Mouse (Mus musculus): ENCODE results near the gene Siglec1. TPM values are rescaled to one million over a fixed set of nuclear protein-coding genes. Genes with fewer than 3 reads are reported as not detected.
"Not testable (repeated sequence)": the region's sequence is repeated elsewhere in the genome, so short reads cannot be mapped to it uniquely, and the experiment has no call there.

Gene Siglec1
- polyA plus RNA-seq, 1 experiment from 2014 or later, result 0.13 TPM

DNA sequence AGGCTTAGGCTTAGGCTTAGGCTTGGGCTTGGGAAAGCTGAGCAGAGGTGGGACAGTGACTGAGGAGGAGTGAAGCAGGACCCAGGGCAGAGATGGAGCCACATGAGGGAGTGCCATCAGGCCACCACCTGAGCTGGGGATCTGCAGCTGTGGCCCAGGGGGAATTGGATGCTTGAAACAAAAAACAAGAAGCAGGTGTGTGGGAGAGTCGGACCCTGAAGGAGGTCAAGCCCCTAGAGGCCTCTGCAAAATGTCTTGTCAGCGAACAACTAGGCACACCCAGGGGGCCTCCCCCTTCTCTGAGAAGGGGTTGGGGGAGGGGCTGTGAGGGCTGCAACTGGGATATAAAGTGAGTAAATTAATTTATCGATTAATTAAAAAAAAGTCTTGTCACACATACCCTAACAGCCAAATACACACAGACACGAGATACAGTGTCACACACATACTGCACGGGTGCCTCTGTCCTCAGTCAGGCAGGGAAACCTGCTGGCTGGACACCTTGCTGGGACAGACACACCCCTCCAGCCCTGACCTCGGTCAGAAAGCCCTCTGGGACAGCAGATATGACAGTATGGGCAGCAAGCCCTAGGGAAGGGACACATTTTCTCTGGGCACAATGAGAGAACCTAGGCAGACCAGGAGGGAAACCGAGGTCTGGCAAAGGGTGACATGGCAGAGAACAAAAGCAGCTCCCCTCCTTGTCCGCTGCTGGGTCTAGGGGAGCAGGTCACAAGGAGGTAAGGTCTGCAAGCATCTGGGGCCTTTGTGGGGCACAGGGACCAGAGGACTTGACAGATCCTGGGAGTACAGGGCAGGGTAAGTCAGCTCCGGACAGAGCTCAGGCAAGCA lies 39.6 kb upstream of the Siglec1 start:
- H3K4me2 ChIP-seq, result 0 out of 2 replicates have a peak overlapping the region, but pooled peaks have one; percentile 70

DNA sequence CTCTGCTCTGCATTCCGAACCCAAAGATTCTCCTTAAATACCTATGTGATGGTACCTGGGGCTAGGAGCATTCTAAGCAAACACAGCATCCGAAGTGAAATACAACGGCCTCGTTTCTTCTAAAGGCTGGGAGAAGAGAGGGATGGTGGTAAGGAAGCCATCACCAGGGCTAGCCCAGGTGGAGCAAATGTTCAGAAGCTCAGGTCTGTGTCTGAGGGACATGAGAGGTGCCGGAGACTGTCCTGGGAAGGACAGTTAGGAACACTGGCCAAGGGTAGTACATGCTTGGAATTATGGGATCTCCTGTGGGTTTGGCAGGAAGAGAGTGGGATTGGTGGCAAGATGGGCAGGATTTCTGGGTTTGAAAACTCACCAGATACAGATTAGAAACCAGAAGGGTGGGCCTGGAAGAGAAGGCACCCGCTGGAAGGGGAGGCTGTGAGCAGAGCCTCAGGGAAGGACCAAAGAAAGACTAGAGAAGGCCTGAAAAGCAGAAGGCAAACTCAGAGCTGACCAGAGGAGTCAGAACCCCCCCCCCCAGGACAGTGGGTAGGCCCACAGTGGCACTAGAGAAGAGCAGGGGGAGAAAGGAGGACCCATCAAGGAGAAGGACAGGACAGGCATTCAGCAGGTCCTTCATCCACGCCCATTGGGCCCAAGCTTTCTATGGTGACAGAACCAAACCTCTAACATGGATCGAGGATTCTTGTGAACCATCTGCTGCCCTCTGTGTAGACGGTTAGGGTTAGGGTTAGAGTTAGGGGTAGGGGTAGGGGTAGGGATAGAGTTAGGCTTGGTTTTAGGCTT lies 38.8 kb upstream of the Siglec1 start:
- Histone ChIP-seq H3K27me3 (no peaks in the 10 kb centered on the region), H3K9ac (no peak overlapping the region; the same call in 1 of the 2 replicates), H3K27ac (replicated peaks) (no peak overlapping the region), H3K4me3 (no peak overlapping the region), H3K9me3 (no peaks in the 10 kb centered on the region), H3K36me3 (no peaks in the 10 kb centered on the region), H3K4me1 (replicated peaks) (peaks cover 17% of the 10 kb centered on the region), H3K4me2 (no peak overlapping the region)
- ATAC-seq (ENCODE audit: low read depth), result no peak
- WGBS, result 88% methylated on average over 9 of the region's 9 CpGs

More for the DNA sequence above, 39.6 kb upstream of the Siglec1 start:
- 50% methylated on average over 9 of the region's 9 CpGs for WGBS
- Histone ChIP-seq H3K4me1 (replicated peaks) (peaks cover 17% of the 10 kb centered on the region), H3K36me3 (no peaks in the 10 kb centered on the region), H3K9me3 (no peaks in the 10 kb centered on the region), H3K4me3 (no peak overlapping the region), H3K9ac (no peak overlapping the region; the same call in 1 of the 2 replicates), H3K27ac (replicated peaks) (no peak overlapping the region), H3K27me3 (no peaks in the 10 kb centered on the region)
- no peak for ATAC-seq (ENCODE audit: low read depth)

DNA sequence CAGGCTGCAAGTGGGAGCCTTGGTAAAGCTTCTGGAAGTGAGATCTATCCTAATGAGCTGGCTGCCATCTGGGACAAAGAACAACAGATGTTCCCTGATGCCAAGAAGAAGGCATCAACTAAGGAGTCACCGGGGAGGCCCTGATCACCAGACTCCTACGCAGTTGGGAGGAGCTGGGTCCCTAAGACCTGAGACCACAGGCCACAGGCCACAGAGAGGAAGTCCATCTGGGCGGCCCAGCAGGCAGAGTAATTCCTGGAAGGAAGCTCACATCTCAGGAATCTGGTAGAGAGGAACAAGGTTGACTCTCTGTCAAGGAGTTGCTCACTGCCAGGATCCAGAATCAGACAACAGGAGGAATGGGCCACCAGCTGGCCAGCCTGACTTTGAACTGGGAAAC lies 37.6 kb upstream of the Siglec1 start:
- Histone ChIP-seq H3K4me2 (no peak overlapping the region), H3K36me3 (no peaks in the 10 kb centered on the region), H3K9me3 (no peaks in the 10 kb centered on the region), H3K9ac (no peak overlapping the region), H3K27ac (replicated peaks) (no peak overlapping the region), H3K4me1 (replicated peaks) (peaks cover 17% of the 10 kb centered on the region), H3K27me3 (no peaks in the 10 kb centered on the region), H3K4me3 (no peak overlapping the region)
- 69% methylated on average over 3 of the region's 3 CpGs for WGBS
- no peak for ATAC-seq (ENCODE audit: low read depth)

DNA sequence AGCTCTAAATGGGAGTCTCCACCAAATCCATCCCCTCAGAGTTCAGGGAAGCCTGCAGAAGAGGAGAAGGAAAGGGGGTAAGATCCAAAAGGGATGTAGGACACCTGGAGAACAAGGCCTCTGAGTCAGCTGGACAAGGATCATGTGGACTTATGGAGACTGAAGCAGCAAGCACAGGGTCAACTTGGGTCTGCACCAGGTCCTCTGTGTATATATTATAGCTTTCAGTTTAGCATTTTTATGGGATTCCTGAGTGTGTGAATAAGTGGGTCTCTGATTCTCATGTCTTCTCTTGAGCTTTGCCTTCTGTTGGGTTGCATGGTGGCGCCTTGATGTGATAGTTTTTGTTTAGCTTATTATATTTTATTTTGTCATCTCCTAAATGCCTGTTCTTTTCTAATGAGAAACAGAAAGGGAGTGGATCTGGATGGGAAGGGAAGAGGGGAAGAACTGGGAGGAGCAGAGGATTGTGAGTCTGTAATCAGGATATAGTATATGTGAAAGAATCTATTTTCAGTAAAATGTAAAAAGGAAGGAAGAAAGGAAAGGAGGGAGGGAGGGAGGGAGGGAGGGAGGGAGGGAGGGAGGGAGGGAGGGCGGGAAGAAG lies 32.5 kb upstream of the Siglec1 start:
- no peaks in the 10 kb centered on the region for H3K27me3 ChIP-seq
- no peak for ATAC-seq (ENCODE audit: low read depth)
- H3K4me1 ChIP-seq (replicated peaks), result no peaks in the 10 kb centered on the region
- H3K4me2 ChIP-seq, result no peak overlapping the region
- H3K9ac ChIP-seq, result no peak overlapping the region
- no peak overlapping the region for H3K4me3 ChIP-seq
- H3K27ac ChIP-seq (replicated peaks), result no peak overlapping the region
- H3K9me3 ChIP-seq, result no peaks in the 10 kb centered on the region
- 82% methylated on average over 2 of the region's 2 CpGs for WGBS
- no peaks in the 10 kb centered on the region for H3K36me3 ChIP-seq

DNA sequence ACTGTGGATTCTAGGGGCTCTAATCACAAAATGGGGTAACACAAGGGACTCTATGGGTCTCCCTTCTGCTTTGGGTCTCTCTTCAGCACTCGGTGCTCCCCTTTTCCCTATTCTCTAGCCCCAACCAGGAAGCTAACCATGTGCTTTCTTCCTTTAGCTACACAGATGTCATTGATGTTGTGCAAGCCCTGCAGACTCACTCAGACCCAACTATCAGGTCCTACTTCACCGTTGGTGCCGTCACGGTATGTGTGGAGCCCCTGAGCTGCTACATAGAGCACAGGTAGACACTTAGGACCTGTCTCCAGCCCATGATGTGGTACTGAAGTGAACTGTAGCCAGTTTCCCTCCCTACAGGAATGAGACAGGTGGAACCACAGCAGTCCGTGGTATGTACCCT lies 19.4 kb upstream of the Siglec1 start:
- H3K27ac ChIP-seq (replicated peaks), result no peak overlapping the region
- H3K36me3 ChIP-seq, result no peaks in the 10 kb centered on the region
- no peak overlapping the region for H3K9ac ChIP-seq
- H3K4me1 ChIP-seq (replicated peaks), result no peaks in the 10 kb centered on the region
- WGBS, result 92% methylated on average over 5 of the region's 5 CpGs
- no peaks in the 10 kb centered on the region for H3K27me3 ChIP-seq
- no peak for ATAC-seq (ENCODE audit: low read depth)
- no peaks in the 10 kb centered on the region for H3K9me3 ChIP-seq
- no peak overlapping the region for H3K4me3 ChIP-seq
- H3K4me2 ChIP-seq, result no peak overlapping the region

DNA sequence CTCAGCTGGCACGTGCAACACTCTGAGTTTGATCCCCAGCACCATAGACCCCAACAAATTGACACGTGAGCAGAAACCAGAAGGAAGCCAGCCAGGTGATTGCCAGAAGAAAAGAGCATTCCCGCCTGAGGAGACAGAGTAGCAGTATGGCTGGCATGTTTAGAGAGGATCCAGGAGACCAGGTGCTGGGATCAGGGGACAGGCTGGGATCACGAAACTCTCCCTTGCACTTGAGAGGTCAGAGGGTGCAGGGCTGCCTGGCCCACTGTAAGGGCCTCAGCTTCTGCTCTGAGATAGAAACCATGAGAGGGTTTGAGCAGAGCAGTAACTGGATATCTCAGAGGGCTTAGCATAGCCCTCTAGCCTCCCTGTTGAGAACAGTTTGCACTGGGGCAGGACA lies 18.5 kb upstream of the Siglec1 start:
- not testable (repeated sequence) for H3K36me3 ChIP-seq; H3K4me3 ChIP-seq; ATAC-seq (ENCODE audit: low read depth); H3K9me3 ChIP-seq; H3K9ac ChIP-seq; H3K27ac ChIP-seq (replicated peaks); H3K27me3 ChIP-seq; H3K4me1 ChIP-seq (replicated peaks); H3K4me2 ChIP-seq
- 77% methylated on average over 4 of the region's 4 CpGs for WGBS

DNA sequence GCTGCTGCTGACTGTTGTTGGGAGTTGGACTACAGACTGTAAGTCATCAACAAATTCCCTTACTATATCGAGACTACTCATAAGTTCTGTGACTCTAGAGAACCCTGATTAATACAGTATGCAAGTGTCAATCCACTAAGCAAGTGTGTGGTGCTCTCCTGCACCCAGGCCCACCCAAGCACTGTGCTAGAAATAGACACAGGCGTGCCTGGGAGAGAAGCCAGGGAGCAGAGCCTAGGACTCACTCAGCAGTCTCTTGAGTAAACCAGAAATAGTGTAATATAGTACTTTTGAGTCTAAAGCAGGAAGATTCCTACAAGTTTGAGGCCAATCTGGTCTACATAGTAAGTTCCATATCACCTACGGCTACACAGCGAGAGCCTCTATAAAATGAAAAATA lies 17.5 kb upstream of the Siglec1 start:
- no peak for ATAC-seq (ENCODE audit: low read depth)

DNA sequence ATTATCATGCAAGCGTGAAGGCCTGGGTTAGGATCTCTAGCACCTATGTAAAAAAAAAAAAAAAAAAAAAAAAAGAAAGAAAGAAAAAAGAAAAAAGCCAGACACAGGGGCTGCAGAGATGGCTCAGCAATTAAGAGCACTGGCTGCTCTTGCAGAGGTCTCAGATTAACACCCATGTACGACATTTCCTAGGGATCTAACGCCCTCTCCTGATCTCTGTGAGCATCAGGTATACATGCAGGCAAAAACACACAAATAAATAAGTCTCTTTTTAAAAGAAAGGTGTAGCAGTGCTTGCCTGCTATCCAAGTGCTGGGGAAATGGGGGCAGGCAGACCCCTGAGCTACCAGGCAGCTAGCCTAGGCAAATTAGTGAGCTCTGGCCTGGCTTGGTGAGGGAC lies 15.0 kb upstream of the Siglec1 start:
- ATAC-seq (ENCODE audit: low read depth), result no peak
- Histone ChIP-seq H3K27ac (replicated peaks) (no peak overlapping the region), H3K27me3 (no peaks in the 10 kb centered on the region), H3K4me3 (no peak overlapping the region), H3K36me3 (no peaks in the 10 kb centered on the region), H3K4me2 (no peak overlapping the region), H3K9me3 (no peaks in the 10 kb centered on the region), H3K9ac (no peak overlapping the region), H3K4me1 (replicated peaks) (no peaks in the 10 kb centered on the region)
- WGBS, result 46% methylated on average over 3 of the region's 3 CpGs

More for the DNA sequence above, 17.5 kb upstream of the Siglec1 start:
- no peaks in the 10 kb centered on the region for H3K36me3 ChIP-seq
- H3K4me3 ChIP-seq, result no peak overlapping the region
- H3K27ac ChIP-seq (replicated peaks), result no peak overlapping the region
- H3K9me3 ChIP-seq, result no peaks in the 10 kb centered on the region
- no peak overlapping the region for H3K9ac ChIP-seq
- 87% methylated on average over 4 of the region's 4 CpGs for WGBS
- H3K4me1 ChIP-seq (replicated peaks), result no peaks in the 10 kb centered on the region
- H3K4me2 ChIP-seq, result no peak overlapping the region
- no peaks in the 10 kb centered on the region for H3K27me3 ChIP-seq

DNA sequence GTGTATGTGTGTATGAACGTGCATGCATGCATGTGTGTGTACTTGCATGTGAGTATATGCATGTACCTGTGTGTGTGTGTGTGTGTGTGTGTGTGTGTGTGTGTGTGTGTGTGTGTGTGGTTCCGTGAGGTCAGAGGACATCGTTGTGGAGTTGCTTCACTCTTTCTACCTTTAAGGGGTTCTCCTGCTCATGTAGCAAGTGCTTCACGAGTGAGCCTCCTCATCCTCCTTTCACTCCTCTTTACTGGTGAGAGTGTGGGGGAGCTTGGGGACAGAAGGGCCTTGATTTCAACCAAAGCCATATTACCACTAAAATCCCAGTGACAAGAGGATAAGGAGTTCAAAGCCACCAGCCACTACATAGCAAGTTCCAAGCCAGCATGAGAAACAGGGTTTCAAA lies 10.5 kb upstream of the Siglec1 start:
- WGBS, result 79% methylated on average over 4 of the region's 4 CpGs
- no peak overlapping the region for H3K4me3 ChIP-seq
- no peaks in the 10 kb centered on the region for H3K36me3 ChIP-seq
- H3K9ac ChIP-seq, result no peak overlapping the region
- H3K27ac ChIP-seq (replicated peaks), result no peak overlapping the region
- 0 out of 2 replicates have a peak, but pooled peaks cover 6% of the 10 kb centered on the region for H3K4me1 ChIP-seq (replicated peaks)
- H3K27me3 ChIP-seq, result no peaks in the 10 kb centered on the region
- H3K9me3 ChIP-seq, result no peaks in the 10 kb centered on the region
- H3K4me2 ChIP-seq, result no peak overlapping the region
- no peak for ATAC-seq (ENCODE audit: low read depth)

DNA sequence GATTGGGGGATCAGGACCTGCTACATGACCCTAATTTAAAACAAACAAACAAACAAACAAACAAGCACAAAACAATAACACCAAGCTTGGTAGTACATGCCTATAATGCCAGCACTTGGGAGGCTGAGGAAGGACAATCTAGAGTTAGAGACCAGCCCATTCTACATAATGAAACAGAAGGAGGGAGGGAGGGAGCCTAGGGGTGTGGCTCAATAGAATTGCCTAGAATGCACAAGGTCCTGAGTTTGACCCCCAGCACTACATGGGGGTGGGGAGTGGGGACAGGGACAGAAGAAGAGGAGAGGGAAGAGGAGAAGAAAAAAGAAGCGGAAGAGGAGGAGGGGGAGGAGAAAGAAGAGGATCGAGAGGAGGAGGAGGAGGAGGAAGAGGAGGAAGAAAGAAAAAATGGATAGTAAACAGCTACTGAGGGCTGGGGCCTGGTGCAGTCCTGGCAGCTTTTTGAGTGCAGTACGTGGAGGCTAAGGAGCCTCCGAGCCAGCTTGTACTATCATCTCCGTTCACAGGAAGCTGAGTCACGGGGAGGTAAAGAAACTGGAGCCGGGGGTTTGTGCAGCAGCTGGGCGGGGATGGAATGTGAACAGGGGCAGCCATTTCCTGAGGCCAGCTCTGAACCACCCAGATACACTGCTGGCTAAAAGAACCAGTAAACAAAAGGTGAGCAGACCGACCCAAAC lies 9.7 kb upstream of the Siglec1 start:
- 0 out of 2 replicates have a peak, but pooled peaks cover 6% of the 10 kb centered on the region for H3K4me1 ChIP-seq (replicated peaks)
- 11% methylated on average over 9 of the region's 9 CpGs for WGBS
- no peak overlapping the region for H3K4me3 ChIP-seq
- H3K36me3 ChIP-seq, result no peaks in the 10 kb centered on the region
- peak overlapping the region; percentile 18; the same call in 1 of the 2 replicates for H3K4me2 ChIP-seq
- peak overlapping the region; percentile 62 for H3K27ac ChIP-seq (replicated peaks)
- no peaks in the 10 kb centered on the region for H3K27me3 ChIP-seq
- no peaks in the 10 kb centered on the region for H3K9me3 ChIP-seq
- no peak overlapping the region for H3K9ac ChIP-seq
- peak; percentile 59; the same call in 1 of the 2 replicates for ATAC-seq (ENCODE audit: low read depth)

DNA sequence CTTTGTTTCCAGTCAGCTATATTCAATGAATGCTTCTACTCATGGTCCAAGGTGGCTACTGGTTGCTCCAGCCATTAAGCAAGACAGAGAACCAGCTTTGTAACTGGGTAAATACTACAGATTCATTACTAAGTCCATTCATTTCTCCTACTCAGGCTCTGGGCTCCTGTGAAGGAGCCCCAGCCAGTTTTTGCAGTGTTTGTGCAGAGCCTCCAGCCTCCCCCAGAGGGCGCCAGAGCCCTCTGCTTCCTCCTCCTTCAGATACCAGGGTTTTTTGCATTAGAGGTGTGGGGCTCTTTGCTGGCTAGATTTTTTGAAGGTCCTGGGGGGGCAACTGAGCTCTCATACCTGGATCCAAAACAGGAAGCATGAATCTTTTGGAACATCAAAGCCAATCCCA lies 8.3 kb upstream of the Siglec1 start:
- 0% methylated on average over 1 of the region's 1 CpGs for WGBS
- 0 out of 2 replicates have a peak, but pooled peaks have one; percentile 56 for ATAC-seq (ENCODE audit: low read depth)

More for the DNA sequence above, 8.3 kb upstream of the Siglec1 start:
- H3K9ac ChIP-seq, result no peak overlapping the region
- H3K4me2 ChIP-seq, result no peak overlapping the region
- 0 out of 2 replicates have a peak, but pooled peaks cover 6% of the 10 kb centered on the region for H3K4me1 ChIP-seq (replicated peaks)
- H3K27ac ChIP-seq (replicated peaks), result no peak overlapping the region
- no peaks in the 10 kb centered on the region for H3K36me3 ChIP-seq
- no peaks in the 10 kb centered on the region for H3K9me3 ChIP-seq
- no peaks in the 10 kb centered on the region for H3K27me3 ChIP-seq
- no peak overlapping the region for H3K4me3 ChIP-seq
